Mouse (Mus musculus): ENCODE measurements around the gene Kctd11.

DNA sequence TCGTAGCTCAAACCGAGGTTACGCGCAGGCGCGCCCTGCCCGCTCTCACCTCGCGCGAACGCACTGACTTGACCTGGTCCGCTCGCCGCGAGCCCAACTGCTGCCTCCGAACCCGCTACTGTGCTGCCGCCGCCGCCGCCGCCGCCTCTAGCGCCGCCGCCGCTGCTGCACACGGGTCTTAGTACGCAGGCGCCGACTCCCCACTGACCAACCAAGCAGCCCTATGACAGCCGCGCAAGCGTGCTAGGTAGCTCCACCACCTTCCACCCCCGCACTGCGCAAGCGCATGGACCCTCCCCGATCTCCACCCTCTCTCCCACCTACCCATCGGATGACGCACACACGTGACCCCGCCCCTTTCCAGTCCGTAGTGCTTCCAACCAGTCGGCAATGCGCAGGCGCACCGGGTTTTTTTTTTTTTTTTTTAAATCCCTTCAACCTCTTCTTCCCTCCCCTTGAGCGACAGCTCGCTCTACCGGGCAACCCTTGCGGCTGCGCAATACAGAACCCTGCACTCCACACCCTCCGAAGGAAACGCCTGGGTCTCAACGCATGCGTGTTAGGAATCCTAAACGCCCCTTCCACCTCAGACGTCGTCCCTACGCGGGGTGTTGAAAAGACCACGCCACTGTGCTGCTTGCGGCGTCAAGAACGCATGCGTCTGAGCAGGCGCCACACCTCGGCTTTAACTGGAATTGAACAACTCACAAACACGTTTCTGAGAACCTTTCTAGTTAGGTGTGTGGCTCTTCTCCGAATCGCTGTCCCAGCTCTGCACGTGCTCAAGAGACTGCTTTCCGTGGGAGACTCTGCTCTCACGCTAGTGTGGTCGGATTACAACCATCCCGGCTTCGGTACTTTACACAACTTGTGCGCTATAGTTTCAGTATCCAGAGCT is 40.2 kb upstream of the Kctd11 start, which contains the start of gene Eif5a:
- TF ChIP-seq POLR2A (IDR thresholded peaks at IDR 0.05; ENCODE audit: borderline replicate concordance, insufficient read depth, low read length): peak; percentile 75
- peak; percentile 71; the same call in 1 of the 2 replicates for TF ChIP-seq CTCF (IDR thresholded peaks at IDR 0.05; ENCODE audit: borderline replicate concordance, insufficient read depth, low read depth, low read length)
